Mouse (Mus musculus) heart, postnatal 10 days (tissue): ENCODE results near the gene Olfr979. TPM values are rescaled to one million over a fixed set of nuclear protein-coding genes. Genes with fewer than 3 reads are reported as not detected.
"Not testable (repeated sequence)": the region's sequence is repeated elsewhere in the genome, so short reads cannot be mapped to it uniquely, and the experiment has no call there.

Experiments
- DNase-seq, 2 experiments: peaks; one replicate each; pipeline ENCODE4 v3.0.0; 2021
- intact Hi-C: fragments of 180-260 bp; cut with DNase I; formaldehyde crosslinking; loops from one replicate; pipeline ENCODE4 v1.15.1; 2025
- total RNA-seq, 2 experiments: library from RNA; stranded (reverse); gene quantifications; 2 replicates each; pipeline ENCODE4 v1.2.3; 2021

Olfr979 gene
- not detected for total RNA-seq

- intact Hi-C loops: no loop called here
- DNase-seq: no peak
Observed at GRCm38 (mm10) chr9:40003365-40003764, at the start of gene Olfr979. Gene Olfr979, minus strand, starts transcription at chr9:40003465.

- no peak for DNase-seq
- intact Hi-C loops: no loop called here
Observed at GRCm38 (mm10) chr9:40050138-40050537, 46.9 kb upstream of the Olfr979 start.

- DNase-seq: no peak
- intact Hi-C loops: no loop called here
Observed at GRCm38 (mm10) chr9:40021164-40021563, 17.9 kb upstream of the Olfr979 start, which contains the start of gene Olfr981. Gene Olfr981, plus strand, starts transcription at chr9:40021464.

GRCm38 (mm10) chr9:40009482-40009881, 6.2 kb upstream of the Olfr979 start, which contains the start of gene Olfr980:
Gene Olfr980, minus strand, starts transcription at chr9:40009582.
- no peak for DNase-seq
- intact Hi-C loops: no loop called here

GRCm38 (mm10) chr9:39991813-39992212, 11.5 kb downstream of the Olfr979 start, which contains the start of gene Olfr978:
Gene Olfr978, plus strand, starts transcription at chr9:39992113.
- no peak for DNase-seq
- intact Hi-C loops: no loop called here

- intact Hi-C loops, DNase-seq: not testable (repeated sequence)
Observed at GRCm38 (mm10) chr9:39976581-39977145, 26.6 kb downstream of the Olfr979 start.

- intact Hi-C loops: not testable (repeated sequence)
Observed at GRCm38 (mm10) chr9:39961033-39961432, 42.2 kb downstream of the Olfr979 start, which contains the start of gene Olfr976. Gene Olfr976, minus strand, starts transcription at chr9:39961133.

GRCm38 (mm10) chr9:39951946-39952345, 51.3 kb downstream of the Olfr979 start, which contains the start of gene Olfr975:
Gene Olfr975, minus strand, starts transcription at chr9:39952046.
- no peak for DNase-seq
- intact Hi-C loops: no loop called here

More at GRCm38 (mm10) chr9:39961033-39961432, 42.2 kb downstream of the Olfr979 start, which contains the start of gene Olfr976:
- not testable (repeated sequence) for DNase-seq

Other genes starting within 250 kb of the Olfr979 start
- not detected for gene Olfr968, start 220.2 kb downstream of the Olfr979 start, total RNA-seq
- gene Olfr969, start 212.5 kb downstream of the Olfr979 start, total RNA-seq: not detected
- gene Olfr970, start 194.6 kb downstream of the Olfr979 start, total RNA-seq: not detected
- gene Olfr971, start 166.6 kb downstream of the Olfr979 start, total RNA-seq: not detected
- gene Olfr972, start 137.0 kb downstream of the Olfr979 start, total RNA-seq: not detected
- gene Olfr229, start 96.1 kb downstream of the Olfr979 start, total RNA-seq: not detected
- gene Olfr974, start 66.0 kb downstream of the Olfr979 start, total RNA-seq: not detected
- gene Olfr975, start 51.4 kb downstream of the Olfr979 start, total RNA-seq: not detected
- not detected for gene Olfr976, start 42.3 kb downstream of the Olfr979 start, total RNA-seq
- gene Olfr978, start 11.4 kb downstream of the Olfr979 start, total RNA-seq: not detected
- gene Olfr980, start 6.1 kb upstream of the Olfr979 start, total RNA-seq: not detected
- gene Olfr981, start 18.0 kb upstream of the Olfr979 start, total RNA-seq: not detected
- not detected for gene Olfr982, start 70.4 kb upstream of the Olfr979 start, total RNA-seq
- not detected for gene Olfr983, start 90.1 kb upstream of the Olfr979 start, total RNA-seq
- not detected for gene Olfr984, start 110.7 kb upstream of the Olfr979 start, total RNA-seq
- not detected for gene Olfr985, start 126.7 kb upstream of the Olfr979 start, total RNA-seq
- not detected for gene Tmem225, start 144.7 kb upstream of the Olfr979 start, total RNA-seq
- under 1 TPM in 1 of 2 experiments, not detected in 1; 0.07 TPM for gene Olfr986, start 177.5 kb upstream of the Olfr979 start, total RNA-seq
- gene Zfp202, start 188.9 kb upstream of the Olfr979 start, total RNA-seq: 1 to 10 TPM; 2.9 to 3.3 TPM